9 mouse cellular contexts compared by ENCODE assay signal in the genomic region with DNA sequence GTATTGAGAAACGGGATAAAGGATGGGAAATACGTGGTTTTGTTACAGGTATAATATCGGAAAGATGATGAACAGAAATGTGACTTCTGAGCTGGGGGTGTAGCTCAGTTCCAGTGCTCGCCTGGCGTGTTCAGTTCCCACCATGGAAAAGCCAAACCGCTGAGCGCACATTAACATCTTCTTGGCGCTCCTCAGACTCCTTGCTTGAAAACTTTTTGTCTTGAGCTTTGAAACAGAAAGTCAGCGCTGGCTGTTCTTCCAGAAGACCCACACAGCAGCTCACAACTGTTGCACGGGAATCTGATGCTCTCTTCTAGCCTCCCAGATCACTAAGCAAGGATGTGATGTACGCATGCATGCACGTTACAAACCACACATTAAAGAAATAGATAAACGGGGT. TPM values are rescaled to one million over a fixed set of nuclear protein-coding genes. Genes with fewer than 3 reads are reported as not detected.
A peak's percentile ranks its signal among the peaks of the same experiment; 100 is the strongest.
DNase-seq lines count a peak whose midpoint lies in the region; ATAC-seq and TF ChIP-seq lines count a peak whose summit lies in the region.
"Had no signal": no experiment of that assay in that cellular context is flagged by ENCODE, and none has a peak within 500 bp of the region (broad histone marks: within the 10 kb centered on the region; RNA-seq: fewer than 3 reads in every experiment).

No protein-coding gene starts in this region.

- peak overlapping the region; percentile 72 for H3K4me2 ChIP-seq in kidney, embryonic 16.5 days (replicated peaks; ENCODE audit: low read depth, low read length)
- peak overlapping the region; percentile 88 for H3K4me2 ChIP-seq in hindbrain, embryonic 15.5 days
- H3K4me2 ChIP-seq in myocyte (ENCODE audit: low read depth) = peak overlapping the region; percentile 99

- H3K4me1 ChIP-seq in kidney, embryonic 16.5 days (ENCODE audit: insufficient read depth, low read length) = peaks cover 26% of the 10 kb centered on the region
- H3K4me1 ChIP-seq in hindbrain, embryonic 15.5 days (replicated peaks) = peaks cover 19% of the 10 kb centered on the region

- no peaks in the 10 kb centered on the region for H3K9me3 ChIP-seq in kidney, embryonic 16.5 days (ENCODE audit: low read length)
- H3K9me3 ChIP-seq in hindbrain, embryonic 15.5 days = no peaks in the 10 kb centered on the region

- H3K36me3 ChIP-seq in kidney, embryonic 16.5 days (ENCODE audit: insufficient read depth, low read length) = no peaks in the 10 kb centered on the region
- H3K36me3 ChIP-seq in hindbrain, embryonic 15.5 days = 0 out of 2 replicates have a peak, but pooled peaks cover 3% of the 10 kb centered on the region
- peaks cover 17% of the 10 kb centered on the region for H3K36me3 ChIP-seq in myocyte (ENCODE audit: control insufficient read depth, insufficient read depth)

- no peak for ATAC-seq in kidney, embryonic 16.5 days (ENCODE audit: low FRiP score, low TSS enrichment)
- no peak for ATAC-seq in hindbrain, embryonic 15.5 days (ENCODE audit: low FRiP score, low read depth)

- 21% methylated on average over 13 of the region's 13 CpGs for WGBS in kidney, embryonic 16.5 days
- WGBS in hindbrain, embryonic 15.5 days = 20% methylated on average over 13 of the region's 13 CpGs

- TF ChIP-seq POLR2A in myocyte (IDR thresholded peaks at IDR 0.05; ENCODE audit: insufficient read length, low read depth) = no peak

- no peaks in the 10 kb centered on the region for H3K27me3 ChIP-seq in kidney, embryonic 16.5 days (ENCODE audit: insufficient read depth, low read length)
- H3K27me3 ChIP-seq in hindbrain, embryonic 15.5 days = no peaks in the 10 kb centered on the region
- no peaks in the 10 kb centered on the region for H3K27me3 ChIP-seq in myocyte (ENCODE audit: control insufficient read depth, insufficient read depth, insufficient read length)
- H3K27me3 ChIP-seq: Patski had no signal

- no peak overlapping the region for H3ac ChIP-seq in myocyte (ENCODE audit: control insufficient read depth, insufficient read length)

- peaks cover 36% of the 10 kb centered on the region for H3K79me2 ChIP-seq in myocyte (ENCODE audit: control insufficient read depth, insufficient read depth)

- DNase-seq in kidney, postnatal 14 days = no peak
- DNase-seq in embryo, embryonic 11 days = peak; percentile 46
- DNase-seq in c-Kit-positive CD71-positive TER-119-positive erythroid progenitor cells, embryonic 14.5 days (ENCODE audit: low spot score) = no peak
- DNase-seq in kidney, adult 18-20 months = no peak
- no peak for DNase-seq in adrenal gland, postnatal 10 days

- peak overlapping the region; percentile 98 for H3K9ac ChIP-seq in kidney, embryonic 16.5 days (replicated peaks; ENCODE audit: low read length)
- no peak overlapping the region for H3K9ac ChIP-seq in hindbrain, embryonic 15.5 days

- H3K4me3 ChIP-seq in kidney, embryonic 16.5 days (ENCODE audit: low read length) = peak overlapping the region; percentile 77
- peak overlapping the region; percentile 98 for H3K4me3 ChIP-seq in hindbrain, embryonic 15.5 days
- peak overlapping the region; percentile 59 for H3K4me3 ChIP-seq in myocyte

- peak overlapping the region; percentile 99; the same call in 1 of the 2 replicates for H3K27ac ChIP-seq in kidney, embryonic 16.5 days (ENCODE audit: low read length)
- no peak overlapping the region for H3K27ac ChIP-seq in hindbrain, embryonic 15.5 days (replicated peaks)

TF ChIP-seq in myocyte, 11 proteins besides CTCF, POLR2A, EP300 and RAD21:
- no peak for TF ChIP-seq MYOD1 (IDR thresholded peaks at IDR 0.05; ENCODE audit: control insufficient read depth in 1 of 3, insufficient read length in 2 of 3, low read depth in 2 of 3)
- TF ChIP-seq TCF3 (IDR thresholded peaks at IDR 0.05; ENCODE audit: insufficient read length, low read depth) = no peak
- TF ChIP-seq TCF12 (IDR thresholded peaks at IDR 0.05; ENCODE audit: insufficient read depth, poor library complexity, severe bottlenecking) = no peak
- no peak for TF ChIP-seq USF1 (IDR thresholded peaks at IDR 0.05; ENCODE audit: low read depth)
- no peak for TF ChIP-seq MAX (IDR thresholded peaks at IDR 0.05; ENCODE audit: low read depth)
- no peak for TF ChIP-seq POLR2AphosphoS2 (IDR thresholded peaks at IDR 0.05; ENCODE audit: insufficient read length, low read depth)
- TF ChIP-seq SRF (IDR thresholded peaks at IDR 0.05; ENCODE audit: control insufficient read depth, insufficient read length, low read depth) = no peak
- no peak for TF ChIP-seq MYOG (IDR thresholded peaks at IDR 0.05; ENCODE audit: control insufficient read depth in 1 of 3, insufficient read depth in 1 of 3, insufficient read length in 2 of 3, low read depth in 2 of 3)
- no peak for TF ChIP-seq E2F4 (IDR thresholded peaks at IDR 0.05; ENCODE audit: insufficient read depth)

RNA-seq across cellular contexts. Expression of gene Trim59, which starts 1.2 kb away (rescaled TPM):
- 115 and 129 TPM in 2 replicates for polyA plus RNA-seq in kidney, embryonic 16.5 days (2015; fragmentation: Nextera tagmentation; extraction: Ambion mirVana)
- polyA plus RNA-seq in hindbrain, embryonic 15.5 days (2015; fragmentation: Nextera tagmentation; extraction: Ambion mirVana) = 39.0 and 48.7 TPM in 2 replicates
- polyA plus RNA-seq in myocyte (2012; fragmentation: generic; extraction: Trizol) = 8.2 TPM
- total RNA-seq in adrenal gland, postnatal 10 days (2021) = 10 to 100 TPM; 16.7 to 19.6 TPM

RNA-seq across cellular contexts. Expression of gene Smc4, which starts 41.2 kb away (rescaled TPM):
- polyA plus RNA-seq in kidney, embryonic 16.5 days (2015; fragmentation: Nextera tagmentation; extraction: Ambion mirVana) = 153 and 173 TPM in 2 replicates
- polyA plus RNA-seq in hindbrain, embryonic 15.5 days (2015; fragmentation: Nextera tagmentation; extraction: Ambion mirVana) = 39.2 and 50.9 TPM in 2 replicates
- polyA plus RNA-seq in myocyte (2012; fragmentation: generic; extraction: Trizol) = 14.2 TPM
- 10 to 100 TPM; 42.0 to 56.6 TPM for total RNA-seq in adrenal gland, postnatal 10 days (2021)

RNA-seq across cellular contexts. Expression of gene Ift80, which starts 41.4 kb away (rescaled TPM):
- polyA plus RNA-seq in kidney, embryonic 16.5 days (2015; fragmentation: Nextera tagmentation; extraction: Ambion mirVana) = 18.8 and 20.1 TPM in 2 replicates
- 8.4 and 9.3 TPM in 2 replicates for polyA plus RNA-seq in hindbrain, embryonic 15.5 days (2015; fragmentation: Nextera tagmentation; extraction: Ambion mirVana)
- 3.5 TPM for polyA plus RNA-seq in myocyte (2012; fragmentation: generic; extraction: Trizol)
- 10 to 100 TPM; 15.5 to 15.9 TPM for total RNA-seq in adrenal gland, postnatal 10 days (2021)
